Mouse (Mus musculus): ENCODE data around the gene Kcnip1. TPM values are rescaled to one million over a fixed set of nuclear protein-coding genes. Genes with fewer than 3 reads are reported as not detected.

The Kcnip1 gene
- polyA plus RNA-seq, 1 experiment from 2014 or later = 2.4 TPM

- Histone ChIP-seq H3K9me3 (no peaks in the 10 kb centered on the region), H3K4me2 (no peak overlapping the region), H3K36me3 (no peaks in the 10 kb centered on the region), H3K27ac (peak overlapping the region; percentile 32; the same call in 1 of the 2 replicates), H3K9ac (replicated peaks) (no peak overlapping the region), H3K27me3 (peaks cover 16% of the 10 kb centered on the region; the same call in 1 of the 2 replicates), H3K4me3 (replicated peaks) (no peak overlapping the region), H3K4me1 (replicated peaks) (peaks cover 17% of the 10 kb centered on the region)
- peak; percentile 56; the same call in 1 of the 2 replicates for ATAC-seq (ENCODE audit: insufficient number of reproducible peaks, insufficient read depth, low FRiP score, low TSS enrichment, low read depth)
- 19% methylated on average over 4 of the region's 4 CpGs for WGBS
Measured at GRCm38 (mm10) chr11:33752431-33752873, 240.5 kb downstream of the Kcnip1 start.

GRCm38 (mm10) chr11:33751503-33751902 lies 241.4 kb downstream of the Kcnip1 start:
- Histone ChIP-seq H3K4me3 (replicated peaks) (no peak overlapping the region), H3K27ac (no peak overlapping the region), H3K4me1 (replicated peaks) (peaks cover 13% of the 10 kb centered on the region), H3K4me2 (no peak overlapping the region), H3K27me3 (peaks cover 15% of the 10 kb centered on the region; the same call in 1 of the 2 replicates), H3K36me3 (no peaks in the 10 kb centered on the region), H3K9me3 (no peaks in the 10 kb centered on the region), H3K9ac (replicated peaks) (no peak overlapping the region)
- 92% methylated on average over 6 of the region's 6 CpGs for WGBS
- ATAC-seq (ENCODE audit: insufficient number of reproducible peaks, insufficient read depth, low FRiP score, low TSS enrichment, low read depth) = no peak

- WGBS = 86% methylated on average over 4 of the region's 4 CpGs
- Histone ChIP-seq H3K4me2 (no peak overlapping the region), H3K9me3 (no peaks in the 10 kb centered on the region), H3K9ac (replicated peaks) (no peak overlapping the region), H3K27me3 (peaks cover 3% of the 10 kb centered on the region; the same call in 1 of the 2 replicates), H3K4me3 (replicated peaks) (no peak overlapping the region), H3K36me3 (no peaks in the 10 kb centered on the region), H3K4me1 (replicated peaks) (peaks cover 13% of the 10 kb centered on the region), H3K27ac (no peak overlapping the region)
- ATAC-seq (ENCODE audit: insufficient number of reproducible peaks, insufficient read depth, low FRiP score, low TSS enrichment, low read depth) = no peak
Measured at GRCm38 (mm10) chr11:33749979-33750378, 243.0 kb downstream of the Kcnip1 start.

- peaks cover 13% of the 10 kb centered on the region for H3K4me1 ChIP-seq (replicated peaks)
- no peak overlapping the region for H3K4me2 ChIP-seq
- no peak overlapping the region for H3K9ac ChIP-seq (replicated peaks)
- H3K4me3 ChIP-seq (replicated peaks) = no peak overlapping the region
- no peak for ATAC-seq (ENCODE audit: insufficient number of reproducible peaks, insufficient read depth, low FRiP score, low TSS enrichment, low read depth)
- no peaks in the 10 kb centered on the region for H3K36me3 ChIP-seq
- H3K27me3 ChIP-seq = peaks cover 3% of the 10 kb centered on the region; the same call in 1 of the 2 replicates
- WGBS = 95% methylated on average over 12 of the region's 12 CpGs
- no peaks in the 10 kb centered on the region for H3K9me3 ChIP-seq
- H3K27ac ChIP-seq = no peak overlapping the region
Measured at GRCm38 (mm10) chr11:33749408-33749807, 243.5 kb downstream of the Kcnip1 start.

- H3K4me3 ChIP-seq (replicated peaks) = no peak overlapping the region
- no peaks in the 10 kb centered on the region for H3K36me3 ChIP-seq
- H3K27ac ChIP-seq = no peak overlapping the region
- H3K9ac ChIP-seq (replicated peaks) = no peak overlapping the region
- WGBS = 78% methylated on average over 5 of the region's 5 CpGs
- no peaks in the 10 kb centered on the region for H3K9me3 ChIP-seq
- peaks cover 3% of the 10 kb centered on the region; the same call in 1 of the 2 replicates for H3K27me3 ChIP-seq
- H3K4me2 ChIP-seq = no peak overlapping the region
- ATAC-seq (ENCODE audit: insufficient number of reproducible peaks, insufficient read depth, low FRiP score, low TSS enrichment, low read depth) = no peak
- H3K4me1 ChIP-seq (replicated peaks) = peaks cover 13% of the 10 kb centered on the region
Measured at GRCm38 (mm10) chr11:33748754-33749153, 244.2 kb downstream of the Kcnip1 start.

GRCm38 (mm10) chr11:33747402-33747955 lies 245.5 kb downstream of the Kcnip1 start:
- H3K27me3 ChIP-seq = peaks cover 3% of the 10 kb centered on the region; the same call in 1 of the 2 replicates
- no peak overlapping the region for H3K4me2 ChIP-seq
- no peak overlapping the region for H3K27ac ChIP-seq
- no peaks in the 10 kb centered on the region for H3K36me3 ChIP-seq
- no peak overlapping the region for H3K4me3 ChIP-seq (replicated peaks)
- H3K9ac ChIP-seq (replicated peaks) = no peak overlapping the region
- no peaks in the 10 kb centered on the region for H3K9me3 ChIP-seq
- H3K4me1 ChIP-seq (replicated peaks) = peaks cover 9% of the 10 kb centered on the region
- ATAC-seq (ENCODE audit: insufficient number of reproducible peaks, insufficient read depth, low FRiP score, low TSS enrichment, low read depth) = no peak
- 79% methylated on average over 5 of the region's 5 CpGs for WGBS

GRCm38 (mm10) chr11:33746402-33746801 lies 246.6 kb downstream of the Kcnip1 start:
- Histone ChIP-seq H3K4me1 (replicated peaks) (no peaks in the 10 kb centered on the region), H3K27ac (no peak overlapping the region), H3K36me3 (no peaks in the 10 kb centered on the region), H3K4me3 (replicated peaks) (no peak overlapping the region), H3K9me3 (no peaks in the 10 kb centered on the region), H3K9ac (replicated peaks) (no peak overlapping the region), H3K4me2 (no peak overlapping the region), H3K27me3 (peaks cover 3% of the 10 kb centered on the region; the same call in 1 of the 2 replicates)
- ATAC-seq (ENCODE audit: insufficient number of reproducible peaks, insufficient read depth, low FRiP score, low TSS enrichment, low read depth) = no peak
- 79% methylated on average over 3 of the region's 3 CpGs for WGBS

- H3K27me3 ChIP-seq = peaks cover 3% of the 10 kb centered on the region; the same call in 1 of the 2 replicates
- 92% methylated on average over 3 of the region's 3 CpGs for WGBS
- H3K27ac ChIP-seq = no peak overlapping the region
Measured at GRCm38 (mm10) chr11:33745821-33746329, 247.1 kb downstream of the Kcnip1 start.

GRCm38 (mm10) chr11:33744429-33744828 lies 248.5 kb downstream of the Kcnip1 start:
- Histone ChIP-seq H3K9ac (replicated peaks) (no peak overlapping the region), H3K4me1 (replicated peaks) (no peaks in the 10 kb centered on the region), H3K27ac (no peak overlapping the region), H3K36me3 (no peaks in the 10 kb centered on the region), H3K4me3 (replicated peaks) (no peak overlapping the region), H3K4me2 (no peak overlapping the region), H3K27me3 (peaks cover 3% of the 10 kb centered on the region; the same call in 1 of the 2 replicates), H3K9me3 (no peaks in the 10 kb centered on the region)
- WGBS = 50% methylated on average over 7 of the region's 7 CpGs
- no peak for ATAC-seq (ENCODE audit: insufficient number of reproducible peaks, insufficient read depth, low FRiP score, low TSS enrichment, low read depth)

More at GRCm38 (mm10) chr11:33745821-33746329, 247.1 kb downstream of the Kcnip1 start:
- no peak overlapping the region for H3K9ac ChIP-seq (replicated peaks)
- H3K36me3 ChIP-seq = no peaks in the 10 kb centered on the region
- no peak overlapping the region for H3K4me2 ChIP-seq
- H3K9me3 ChIP-seq = no peaks in the 10 kb centered on the region
- no peak for ATAC-seq (ENCODE audit: insufficient number of reproducible peaks, insufficient read depth, low FRiP score, low TSS enrichment, low read depth)
- no peak overlapping the region for H3K4me3 ChIP-seq (replicated peaks)
- no peaks in the 10 kb centered on the region for H3K4me1 ChIP-seq (replicated peaks)

- WGBS = 75% methylated on average over 3 of the region's 3 CpGs
- no peak for ATAC-seq (ENCODE audit: insufficient number of reproducible peaks, insufficient read depth, low FRiP score, low TSS enrichment, low read depth)
Measured at GRCm38 (mm10) chr11:33740187-33740586, 252.8 kb downstream of the Kcnip1 start.

GRCm38 (mm10) chr11:33736426-33736825 lies 256.5 kb downstream of the Kcnip1 start:
- WGBS = 44% methylated on average over 10 of the region's 10 CpGs
- H3K9me3 ChIP-seq = no peaks in the 10 kb centered on the region
- H3K9ac ChIP-seq (replicated peaks) = no peak overlapping the region
- peaks cover 28% of the 10 kb centered on the region for H3K27me3 ChIP-seq
- no peaks in the 10 kb centered on the region for H3K36me3 ChIP-seq
- no peak overlapping the region for H3K27ac ChIP-seq
- H3K4me1 ChIP-seq (replicated peaks) = no peaks in the 10 kb centered on the region
- no peak overlapping the region for H3K4me2 ChIP-seq
- H3K4me3 ChIP-seq (replicated peaks) = no peak overlapping the region
- no peak for ATAC-seq (ENCODE audit: insufficient number of reproducible peaks, insufficient read depth, low FRiP score, low TSS enrichment, low read depth)

More at GRCm38 (mm10) chr11:33740187-33740586, 252.8 kb downstream of the Kcnip1 start:
- Histone ChIP-seq H3K36me3 (no peaks in the 10 kb centered on the region), H3K4me2 (no peak overlapping the region), H3K27ac (no peak overlapping the region), H3K4me3 (replicated peaks) (no peak overlapping the region), H3K4me1 (replicated peaks) (no peaks in the 10 kb centered on the region), H3K9me3 (no peaks in the 10 kb centered on the region), H3K9ac (replicated peaks) (no peak overlapping the region), H3K27me3 (peaks cover 8% of the 10 kb centered on the region; the same call in 1 of the 2 replicates)

All from limb, embryonic 12.5 days (tissue).